Mouse (Mus musculus) intestine, embryonic 16.5 days (tissue): Measurements from ENCODE around the gene Scnn1a. TPM values are rescaled to one million over a fixed set of nuclear protein-coding genes. Genes with fewer than 3 reads are reported as not detected.

ENCODE experiments used
- ATAC-seq: fragments of 200-750 bp; cut with Nextera tagmentation; 2 replicates; pipeline ENCODE4 v1.8.0; 2017; ENCODE audit warnings: moderate TSS enrichment, moderate library complexity
- H3K27ac ChIP-seq: fragments of 300-500 bp; sonication (generic); 2 replicates; pipeline ENCODE4 v1.5.1; 2014; ENCODE audit warnings: mild to moderate bottlenecking, low read length
- H3K27me3 ChIP-seq: fragments of 300-500 bp; sonication (generic); replicated peaks from 2 replicates; pipeline ENCODE4 v1.6.1; 2014; ENCODE audit warnings: low read length, control low read depth, mixed read lengths; ENCODE audit not compliant: control insufficient read depth, insufficient read depth
- H3K36me3 ChIP-seq: fragments of 300-500 bp; sonication (generic); 2 replicates; pipeline ENCODE4 v1.6.1; 2014; ENCODE audit warnings: low read length, control low read depth; ENCODE audit not compliant: control insufficient read depth, insufficient read depth
- H3K4me1 ChIP-seq: fragments of 300-500 bp; sonication (generic); 2 replicates; pipeline ENCODE4 v1.6.1; 2014; ENCODE audit warnings: low read length, control low read depth, mixed read lengths; ENCODE audit not compliant: control insufficient read depth, insufficient read depth
- H3K4me2 ChIP-seq: fragments of 300-500 bp; sonication (generic); 2 replicates; pipeline ENCODE4 v1.6.1; 2014; ENCODE audit warnings: low read depth, low read length, control low read depth
- H3K4me3 ChIP-seq: fragments of 300-500 bp; sonication (generic); 2 replicates; pipeline ENCODE4 v1.5.1; 2014; ENCODE audit warnings: mild to moderate bottlenecking, low read length
- H3K9ac ChIP-seq: fragments of 300-500 bp; sonication (generic); 2 replicates; pipeline ENCODE4 v1.6.1; 2014; ENCODE audit warnings: low read depth, low read length
- H3K9me3 ChIP-seq: fragments of 300-500 bp; sonication (generic); 2 replicates; pipeline ENCODE4 v1.6.1; 2016; ENCODE audit warnings: low read length, control low read depth; ENCODE audit not compliant: control insufficient read depth
- WGBS: fragments of 180-500 bp; shearing (Covaris S2); extraction: QIAGEN DNeasy Blood & Tissue Kit; methylation state at CpG from one replicate; pipeline ENCODE4 v1.1.7; 2014; 5-methylcytosine and 5-hydroxymethylcytosine counted together
- polyA plus RNA-seq: library from polyadenylated mRNA; unstranded; fragments of >200 nt; fragmentation: Nextera tagmentation; extraction: Ambion mirVana; gene quantifications from 2 replicates; pipeline ENCODE4 v1.2.1, GENCODE M21; 2015

Gene Scnn1a
- polyA plus RNA-seq, 1 experiment from 2014 or later: 5.0 TPM

DNA sequence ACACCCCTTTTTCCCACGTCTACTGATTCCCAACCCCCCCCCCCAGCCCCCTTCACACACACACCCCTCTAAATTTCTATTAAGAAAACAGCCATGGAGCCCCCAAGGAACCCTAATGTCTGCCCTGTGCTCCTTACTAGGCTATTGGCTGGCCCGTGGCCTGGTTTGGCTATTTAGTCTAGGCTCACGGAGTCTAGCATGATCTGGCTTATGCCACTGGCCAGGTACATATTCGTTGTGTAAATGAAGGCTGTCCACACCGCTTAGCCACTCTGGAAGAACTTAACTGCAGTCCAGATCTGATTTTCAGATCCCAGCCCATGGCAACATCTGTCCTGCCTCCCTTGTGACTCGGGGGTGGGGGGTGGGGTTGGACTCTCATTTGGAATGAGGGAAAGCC is 5.7 kb upstream of the Scnn1a start:
- Histone ChIP-seq H3K27ac (no peak overlapping the region), H3K4me2 (peak overlapping the region; percentile 63; the same call in 1 of the 2 replicates)

GRCm38 (mm10) chr6:125317077-125317476 is 3.4 kb upstream of the Scnn1a start:
- no peak overlapping the region for H3K9ac ChIP-seq
- H3K9me3 ChIP-seq: no peaks in the 10 kb centered on the region
- no peak overlapping the region for H3K27ac ChIP-seq
- H3K27me3 ChIP-seq: 0 out of 2 replicates have a peak, but pooled peaks cover 9% of the 10 kb centered on the region
- no peak overlapping the region for H3K4me2 ChIP-seq
- no peak for ATAC-seq
- peaks cover 23% of the 10 kb centered on the region for H3K4me1 ChIP-seq
- no peak overlapping the region for H3K4me3 ChIP-seq
- peaks cover 2% of the 10 kb centered on the region for H3K36me3 ChIP-seq
- WGBS: 56% methylated on average over 7 of the region's 7 CpGs

More for the DNA sequence above, 5.7 kb upstream of the Scnn1a start:
- no peaks in the 10 kb centered on the region for H3K9me3 ChIP-seq
- H3K27me3 ChIP-seq: no peaks in the 10 kb centered on the region
- WGBS: 79% methylated on average over 6 of the region's 6 CpGs
- H3K4me1 ChIP-seq: peaks cover 27% of the 10 kb centered on the region
- H3K9ac ChIP-seq: peak overlapping the region; percentile 88
- no peak for ATAC-seq
- H3K36me3 ChIP-seq: peaks cover 7% of the 10 kb centered on the region
- no peak overlapping the region for H3K4me3 ChIP-seq

DNA sequence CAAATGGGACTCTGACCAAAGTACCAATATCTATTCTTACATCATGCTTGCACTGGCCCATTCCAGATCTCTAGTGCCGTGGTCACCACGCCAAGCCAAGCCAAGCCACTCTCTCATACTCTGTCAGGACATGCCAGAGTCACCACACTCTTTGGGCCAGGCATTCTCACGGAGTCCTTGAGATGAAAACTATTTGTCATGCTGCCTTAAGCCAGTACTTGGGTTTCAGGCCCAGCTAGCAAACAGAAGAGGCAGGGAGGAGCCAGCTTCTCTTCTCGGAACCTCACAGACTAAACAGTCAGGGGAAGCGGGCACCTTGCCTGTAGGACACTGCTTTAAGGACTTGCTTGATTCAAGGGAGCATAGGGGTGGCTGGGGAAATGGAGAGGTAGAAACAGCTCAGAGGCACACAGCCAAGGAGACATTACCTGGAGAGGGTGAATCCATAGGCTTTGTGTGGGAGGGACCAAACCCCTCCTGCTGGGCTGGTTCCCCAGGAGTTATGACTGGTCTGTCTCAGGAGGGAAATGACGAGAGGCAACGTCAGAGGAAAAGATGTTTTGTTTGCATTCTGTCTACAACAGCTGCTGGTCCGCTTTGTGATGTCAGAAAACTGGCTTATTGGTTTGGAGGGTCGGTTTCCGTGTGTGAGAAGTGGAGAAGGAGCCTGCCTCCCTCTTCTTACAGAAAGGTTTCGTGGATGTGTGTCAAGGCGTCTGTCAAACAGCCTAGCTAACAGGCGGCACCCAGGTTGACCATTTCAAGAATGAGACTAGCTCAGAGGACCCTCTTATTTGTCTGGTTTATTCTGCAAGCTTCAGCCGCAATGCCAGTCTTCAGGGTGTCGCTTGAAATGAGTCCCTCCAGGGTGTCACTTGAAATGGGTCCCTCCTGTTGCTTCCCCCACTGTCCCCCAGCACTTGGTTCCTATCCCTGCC is 1.2 kb upstream of the Scnn1a start:
- 58% methylated on average over 15 of the region's 15 CpGs for WGBS
- Histone ChIP-seq H3K27me3 (peaks cover 16% of the 10 kb centered on the region; the same call in 1 of the 2 replicates), H3K4me3 (no peak overlapping the region), H3K4me1 (peaks cover 12% of the 10 kb centered on the region), H3K9ac (no peak overlapping the region), H3K4me2 (no peak overlapping the region), H3K27ac (no peak overlapping the region), H3K36me3 (no peaks in the 10 kb centered on the region), H3K9me3 (no peaks in the 10 kb centered on the region)
- no peak for ATAC-seq

DNA sequence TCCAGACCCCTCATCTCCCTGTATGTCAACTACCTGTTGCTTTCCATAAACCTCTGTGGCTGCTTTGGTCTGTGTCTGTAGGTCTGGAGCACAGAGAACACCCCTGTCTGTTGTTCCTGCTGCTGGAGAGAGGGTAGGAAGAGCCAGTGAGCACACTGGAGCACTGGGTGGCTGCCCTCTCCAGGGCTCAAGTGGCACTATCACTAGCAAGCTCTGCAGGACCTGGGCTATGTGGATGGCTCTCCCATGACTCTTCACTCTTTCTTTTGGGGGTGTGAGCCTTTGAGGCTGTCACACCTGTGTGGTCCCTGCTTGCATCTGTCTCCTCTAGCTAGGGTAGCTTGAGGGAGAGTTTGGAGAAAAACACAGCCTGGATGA is 551 bp upstream of the Scnn1a start:
- Histone ChIP-seq H3K4me1 (peaks cover 6% of the 10 kb centered on the region; the same call in 1 of the 2 replicates), H3K9me3 (no peaks in the 10 kb centered on the region), H3K27ac (no peak overlapping the region), H3K4me2 (no peak overlapping the region), H3K36me3 (no peaks in the 10 kb centered on the region), H3K4me3 (no peak overlapping the region), H3K9ac (no peak overlapping the region), H3K27me3 (peaks cover 16% of the 10 kb centered on the region; the same call in 1 of the 2 replicates)
- no peak for ATAC-seq

- 20% methylated on average over 26 of the region's 26 CpGs for WGBS
- Histone ChIP-seq H3K4me1 (peaks cover 9% of the 10 kb centered on the region; the same call in 1 of the 2 replicates), H3K36me3 (no peaks in the 10 kb centered on the region), H3K4me2 (no peak overlapping the region), H3K27me3 (peaks cover 16% of the 10 kb centered on the region; the same call in 1 of the 2 replicates), H3K9me3 (no peaks in the 10 kb centered on the region), H3K9ac (no peak overlapping the region), H3K4me3 (no peak overlapping the region), H3K27ac (no peak overlapping the region)
- 0 out of 2 replicates have a peak, but pooled peaks have one; percentile 12 for ATAC-seq
Observed at GRCm38 (mm10) chr6:125321114-125321855, 826 bp downstream of the Scnn1a start.

- Histone ChIP-seq H3K4me1 (peaks cover 9% of the 10 kb centered on the region; the same call in 1 of the 2 replicates), H3K36me3 (no peaks in the 10 kb centered on the region), H3K4me2 (no peak overlapping the region), H3K27me3 (peaks cover 16% of the 10 kb centered on the region; the same call in 1 of the 2 replicates), H3K9ac (no peak overlapping the region), H3K27ac (no peak overlapping the region), H3K4me3 (no peak overlapping the region), H3K9me3 (no peaks in the 10 kb centered on the region)
- 0 out of 2 replicates have a peak, but pooled peaks have one; percentile 16 for ATAC-seq
- WGBS: 56% methylated on average over 13 of the region's 13 CpGs
Observed at GRCm38 (mm10) chr6:125322794-125323193, 2.3 kb downstream of the Scnn1a start.

- H3K4me3 ChIP-seq: no peak overlapping the region
- H3K27ac ChIP-seq: no peak overlapping the region
- H3K4me1 ChIP-seq: peaks cover 9% of the 10 kb centered on the region; the same call in 1 of the 2 replicates
- no peaks in the 10 kb centered on the region for H3K9me3 ChIP-seq
- no peak overlapping the region for H3K9ac ChIP-seq
- WGBS: 48% methylated on average over 6 of the region's 6 CpGs
- no peak overlapping the region for H3K4me2 ChIP-seq
- H3K27me3 ChIP-seq: peaks cover 16% of the 10 kb centered on the region; the same call in 1 of the 2 replicates
- H3K36me3 ChIP-seq: no peaks in the 10 kb centered on the region
- ATAC-seq: no peak
Observed at GRCm38 (mm10) chr6:125323547-125323946, 3.1 kb downstream of the Scnn1a start.

GRCm38 (mm10) chr6:125325337-125325736 is 4.9 kb downstream of the Scnn1a start:
- WGBS: 48% methylated on average over 6 of the region's 6 CpGs
- peak; percentile 37 for ATAC-seq
- Histone ChIP-seq H3K4me3 (no peak overlapping the region), H3K27ac (no peak overlapping the region), H3K9ac (no peak overlapping the region), H3K36me3 (no peaks in the 10 kb centered on the region), H3K4me2 (no peak overlapping the region), H3K27me3 (peaks cover 15% of the 10 kb centered on the region; the same call in 1 of the 2 replicates), H3K9me3 (no peaks in the 10 kb centered on the region), H3K4me1 (peaks cover 11% of the 10 kb centered on the region)

- H3K9ac ChIP-seq: no peak overlapping the region
- H3K4me3 ChIP-seq: no peak overlapping the region
- no peaks in the 10 kb centered on the region for H3K36me3 ChIP-seq
- WGBS: 85% methylated on average over 5 of the region's 5 CpGs
- no peaks in the 10 kb centered on the region for H3K9me3 ChIP-seq
- peaks cover 10% of the 10 kb centered on the region for H3K4me1 ChIP-seq
- no peak overlapping the region for H3K4me2 ChIP-seq
- H3K27ac ChIP-seq: no peak overlapping the region
- no peak for ATAC-seq
- no peaks in the 10 kb centered on the region; the same call in 1 of the 2 replicates for H3K27me3 ChIP-seq
Observed at GRCm38 (mm10) chr6:125328243-125328642, 7.8 kb downstream of the Scnn1a start.
